Mouse (Mus musculus): ENCODE measurements around the gene Aars2.

- TF ChIP-seq CHD2 (IDR thresholded peaks at IDR 0.05; ENCODE audit: low read length) (no peak), POLR2A (IDR thresholded peaks at IDR 0.05; ENCODE audit: low read depth, low read length) (no peak), NRF1 (IDR thresholded peaks at IDR 0.05; ENCODE audit: low read depth, low read length) (no peak), CTCF (conservative IDR thresholded peaks at IDR 0.05 in 1 of 2, IDR thresholded peaks at IDR 0.05 in 1 of 2; ENCODE audit: low read depth in 2 of 2, low read length in 2 of 2) (no peak), SMC3 (IDR thresholded peaks at IDR 0.05; ENCODE audit: low read depth, low read length) (no peak), UBTF (IDR thresholded peaks at IDR 0.05; ENCODE audit: low read depth, low read length) (no peak), MAZ (IDR thresholded peaks at IDR 0.05; ENCODE audit: low read depth, low read length) (no peak), CHD1 (IDR thresholded peaks at IDR 0.05; ENCODE audit: low read depth, low read length) (no peak), USF1 (IDR thresholded peaks at IDR 0.05; ENCODE audit: low read depth, low read length) (no peak), MAX (IDR thresholded peaks at IDR 0.05; ENCODE audit: low read length) (no peak), RAD21 (IDR thresholded peaks at IDR 0.05; ENCODE audit: low read depth, low read length) (no peak)
These were observed 32.5 kb upstream of the Aars2 start for GRCm38 (mm10) chr17:45474146-45474545.
